Mouse (Mus musculus): Measurements from ENCODE around the gene Plekhh3.

The Plekhh3 gene

GRCm38 (mm10) chr11:101119761-101120544 lies 51.2 kb downstream of the Plekhh3 start, which contains the start of the genes Retreg3 and Tubg1:
TSS of gene Retreg3 (minus strand) at chr11:101119893.
TSS of gene Tubg1 (plus strand) at chr11:101119938.
- peak; percentile 98 for DNase-seq

GRCm38 (mm10) chr11:101119131-101119760 lies 51.9 kb downstream of the Plekhh3 start:
- peak; percentile 8 for DNase-seq

GRCm38 (mm10) chr11:101118105-101118504 lies 53.0 kb downstream of the Plekhh3 start:
- no peak for DNase-seq

- peak; percentile 34 for DNase-seq
Observed at GRCm38 (mm10) chr11:101115564-101115963, 55.6 kb downstream of the Plekhh3 start.

Measured in lung, postnatal 36 days (tissue).